Mouse (Mus musculus) 3134 (cell line): ENCODE data around the gene Ccl25.

Experiments
- DNase-seq: peaks from one replicate; pipeline ENCODE4 v3.0.0-alpha.2; 2011; ENCODE audit warnings: low spot score; ENCODE audit not compliant: insufficient read length; ENCODE audit errors: extremely low read depth

The Ccl25 gene

GRCm38 (mm10) chr8:4324983-4325750, at the start of gene Ccl25, which contains the start of gene Elavl1:
Gene Ccl25 (plus strand): TSS chr8:4325210.
Gene Elavl1 (minus strand): TSS chr8:4325413.
- peak; percentile 98 for DNase-seq

GRCm38 (mm10) chr8:4275275-4276110, 49.5 kb upstream of the Ccl25 start, which contains the start of gene Timm44:
Gene Timm44 (minus strand): TSS chr8:4275913.
- DNase-seq, result peak; percentile 96

GRCm38 (mm10) chr8:4276111-4276465, 48.9 kb upstream of the Ccl25 start:
- DNase-seq, result no peak

- no peak for DNase-seq
These were observed 32.3 kb upstream of the Ccl25 start for GRCm38 (mm10) chr8:4292738-4293137.

- DNase-seq, result no peak
These were observed 27.2 kb upstream of the Ccl25 start for GRCm38 (mm10) chr8:4297822-4298221.

- no peak for DNase-seq
These were observed 20.9 kb upstream of the Ccl25 start for GRCm38 (mm10) chr8:4304124-4304547.

- DNase-seq, result no peak
These were observed 19.2 kb upstream of the Ccl25 start for GRCm38 (mm10) chr8:4305838-4306237.

- no peak for DNase-seq
These were observed 12.9 kb upstream of the Ccl25 start for GRCm38 (mm10) chr8:4312104-4312503.

GRCm38 (mm10) chr8:4313254-4314124, 11.5 kb upstream of the Ccl25 start:
- DNase-seq, result no peak

- DNase-seq, result no peak
These were observed 10.2 kb upstream of the Ccl25 start for GRCm38 (mm10) chr8:4314852-4315251.

- no peak for DNase-seq
These were observed 6.9 kb upstream of the Ccl25 start for GRCm38 (mm10) chr8:4318124-4318523.

- DNase-seq, result no peak
These were observed 6.0 kb upstream of the Ccl25 start for GRCm38 (mm10) chr8:4318796-4319572.

GRCm38 (mm10) chr8:4319573-4319872, 5.5 kb upstream of the Ccl25 start:
- DNase-seq, result no peak

GRCm38 (mm10) chr8:4320404-4320803, 4.6 kb upstream of the Ccl25 start:
- no peak for DNase-seq

- DNase-seq, result no peak
These were observed 4.0 kb upstream of the Ccl25 start for GRCm38 (mm10) chr8:4321031-4321430.

- peak; percentile 29 for DNase-seq
These were observed 2.5 kb upstream of the Ccl25 start for GRCm38 (mm10) chr8:4322470-4322869.

GRCm38 (mm10) chr8:4323917-4324316, 1.1 kb upstream of the Ccl25 start:
- DNase-seq, result no peak

GRCm38 (mm10) chr8:4324525-4324924, 485 bp upstream of the Ccl25 start:
- DNase-seq, result peak; percentile 68

- DNase-seq, result no peak
These were observed 684 bp downstream of the Ccl25 start for GRCm38 (mm10) chr8:4325751-4326036.

- no peak for DNase-seq
These were observed 4.0 kb downstream of the Ccl25 start for GRCm38 (mm10) chr8:4329000-4329399.
